Mouse (Mus musculus): Measurements from ENCODE around the gene Pax7. TPM values are rescaled to one million over a fixed set of nuclear protein-coding genes. Genes with fewer than 3 reads are reported as not detected.

Gene Pax7
- not detected in 2 replicates for polyA plus RNA-seq (2015; fragmentation: Nextera tagmentation; extraction: Ambion mirVana)

- H3K27ac ChIP-seq (ENCODE audit: low read length) = no peak within 1 kb of the TSS
- H3K4me1 ChIP-seq (ENCODE audit: insufficient read depth, low read depth, low read length) = no peaks in the 10 kb centered on the region
- peak within 1 kb of the TSS; percentile 8; the same call in 1 of the 2 replicates for H3K4me3 ChIP-seq (ENCODE audit: low read depth, low read length)
- no peaks in the 10 kb centered on the region for H3K36me3 ChIP-seq (ENCODE audit: insufficient read depth, low read length)
- no peak within 1 kb of the TSS for H3K9ac ChIP-seq (replicated peaks; ENCODE audit: low read depth)
- TF ChIP-seq EP300 (IDR thresholded peaks at IDR 0.05) (no peak), CTCF (IDR thresholded peaks at IDR 0.05) (no peak)
- peak within 1 kb of the TSS; percentile 28 for H3K4me2 ChIP-seq (replicated peaks; ENCODE audit: low read depth, low read length)
- WGBS = under 1% methylated on average over 29 of the region's 41 CpGs
- H3K27me3 ChIP-seq (replicated peaks; ENCODE audit: insufficient read depth, low read length) = peaks cover 96% of the 10 kb centered on the region
- ATAC-seq (no peak), DNase-seq (ENCODE audit: low spot score) (no peak)
- no peaks in the 10 kb centered on the region for H3K9me3 ChIP-seq (ENCODE audit: low read length)
Measured at GRCm38 (mm10) chr4:139833036-139833634, at the start of gene Pax7. TSS of gene Pax7 (minus strand) at chr4:139833528.

GRCm38 (mm10) chr4:139881796-139882195 lies 48.5 kb upstream of the Pax7 start:
- H3K27me3 ChIP-seq (replicated peaks; ENCODE audit: insufficient read depth, low read length) = no peaks in the 10 kb centered on the region
- no peaks in the 10 kb centered on the region for H3K9me3 ChIP-seq (ENCODE audit: low read length)
- no peaks in the 10 kb centered on the region for H3K36me3 ChIP-seq (ENCODE audit: insufficient read depth, low read length)
- no peak overlapping the region for H3K9ac ChIP-seq (replicated peaks; ENCODE audit: low read depth)
- no peak overlapping the region for H3K4me2 ChIP-seq (replicated peaks; ENCODE audit: low read depth, low read length)
- ATAC-seq (no peak), DNase-seq (ENCODE audit: low spot score) (no peak)
- H3K27ac ChIP-seq (ENCODE audit: low read length) = no peak overlapping the region
- no peaks in the 10 kb centered on the region for H3K4me1 ChIP-seq (ENCODE audit: insufficient read depth, low read depth, low read length)
- TF ChIP-seq EP300 (IDR thresholded peaks at IDR 0.05) (no peak), CTCF (IDR thresholded peaks at IDR 0.05) (0 out of 2 replicates have a peak, but pooled peaks have one; percentile 5)
- H3K4me3 ChIP-seq (ENCODE audit: low read depth, low read length) = no peak overlapping the region

GRCm38 (mm10) chr4:139879324-139879723 lies 46.0 kb upstream of the Pax7 start:
- Histone ChIP-seq H3K36me3 (ENCODE audit: insufficient read depth, low read length) (no peaks in the 10 kb centered on the region), H3K4me3 (ENCODE audit: low read depth, low read length) (no peak overlapping the region), H3K27me3 (replicated peaks; ENCODE audit: insufficient read depth, low read length) (no peaks in the 10 kb centered on the region), H3K9ac (replicated peaks; ENCODE audit: low read depth) (no peak overlapping the region), H3K4me1 (ENCODE audit: insufficient read depth, low read depth, low read length) (no peaks in the 10 kb centered on the region), H3K27ac (ENCODE audit: low read length) (no peak overlapping the region), H3K9me3 (ENCODE audit: low read length) (no peaks in the 10 kb centered on the region), H3K4me2 (replicated peaks; ENCODE audit: low read depth, low read length) (no peak overlapping the region)
- TF ChIP-seq CTCF (IDR thresholded peaks at IDR 0.05) = no peak
- TF ChIP-seq EP300 (IDR thresholded peaks at IDR 0.05) = no peak
- no peak for DNase-seq (ENCODE audit: low spot score)
- ATAC-seq = no peak
- 54% methylated on average over 7 of the region's 7 CpGs for WGBS

- DNase-seq (ENCODE audit: low spot score) (no peak), ATAC-seq (no peak)
- Histone ChIP-seq H3K4me1 (ENCODE audit: insufficient read depth, low read depth, low read length) (no peaks in the 10 kb centered on the region), H3K27me3 (replicated peaks; ENCODE audit: insufficient read depth, low read length) (no peaks in the 10 kb centered on the region), H3K9me3 (ENCODE audit: low read length) (no peaks in the 10 kb centered on the region), H3K9ac (replicated peaks; ENCODE audit: low read depth) (no peak overlapping the region), H3K27ac (ENCODE audit: low read length) (no peak overlapping the region), H3K4me3 (ENCODE audit: low read depth, low read length) (no peak overlapping the region), H3K4me2 (replicated peaks; ENCODE audit: low read depth, low read length) (no peak overlapping the region), H3K36me3 (ENCODE audit: insufficient read depth, low read length) (no peaks in the 10 kb centered on the region)
- 62% methylated on average over 4 of the region's 4 CpGs for WGBS
- no peak for TF ChIP-seq EP300 (IDR thresholded peaks at IDR 0.05)
- peak; percentile 18; the same call in 1 of the 2 replicates for TF ChIP-seq CTCF (IDR thresholded peaks at IDR 0.05)
Measured at GRCm38 (mm10) chr4:139878443-139878842, 45.1 kb upstream of the Pax7 start.

- Histone ChIP-seq H3K9me3 (ENCODE audit: low read length) (no peaks in the 10 kb centered on the region), H3K9ac (replicated peaks; ENCODE audit: low read depth) (no peak overlapping the region), H3K36me3 (ENCODE audit: insufficient read depth, low read length) (no peaks in the 10 kb centered on the region), H3K4me3 (ENCODE audit: low read depth, low read length) (no peak overlapping the region), H3K27me3 (replicated peaks; ENCODE audit: insufficient read depth, low read length) (no peaks in the 10 kb centered on the region), H3K4me2 (replicated peaks; ENCODE audit: low read depth, low read length) (no peak overlapping the region), H3K27ac (ENCODE audit: low read length) (no peak overlapping the region), H3K4me1 (ENCODE audit: insufficient read depth, low read depth, low read length) (no peaks in the 10 kb centered on the region)
- DNase-seq (ENCODE audit: low spot score) (peak; percentile 18), ATAC-seq (no peak)
- WGBS = 2% methylated on average over 4 of the region's 4 CpGs
- peak; percentile 88 for TF ChIP-seq CTCF (IDR thresholded peaks at IDR 0.05)
- TF ChIP-seq EP300 (IDR thresholded peaks at IDR 0.05) = no peak
Measured at GRCm38 (mm10) chr4:139877269-139877668, 43.9 kb upstream of the Pax7 start.

GRCm38 (mm10) chr4:139872595-139872994 lies 39.3 kb upstream of the Pax7 start:
- ATAC-seq (no peak), DNase-seq (ENCODE audit: low spot score) (peak; percentile 36)

More at GRCm38 (mm10) chr4:139872595-139872994, 39.3 kb upstream of the Pax7 start:
- Histone ChIP-seq H3K27me3 (replicated peaks; ENCODE audit: insufficient read depth, low read length) (no peaks in the 10 kb centered on the region), H3K9me3 (ENCODE audit: low read length) (no peaks in the 10 kb centered on the region), H3K4me3 (ENCODE audit: low read depth, low read length) (no peak overlapping the region), H3K36me3 (ENCODE audit: insufficient read depth, low read length) (no peaks in the 10 kb centered on the region), H3K27ac (ENCODE audit: low read length) (no peak overlapping the region), H3K4me1 (ENCODE audit: insufficient read depth, low read depth, low read length) (no peaks in the 10 kb centered on the region), H3K9ac (replicated peaks; ENCODE audit: low read depth) (no peak overlapping the region), H3K4me2 (replicated peaks; ENCODE audit: low read depth, low read length) (no peak overlapping the region)
- 0% methylated on average over 3 of the region's 3 CpGs for WGBS
- TF ChIP-seq CTCF (IDR thresholded peaks at IDR 0.05) = peak; percentile 93
- TF ChIP-seq EP300 (IDR thresholded peaks at IDR 0.05) = no peak

Data from lung, postnatal 0 days (tissue).